Comparison of ENCODE assay signal across 8 mouse cellular contexts in the genomic region with DNA sequence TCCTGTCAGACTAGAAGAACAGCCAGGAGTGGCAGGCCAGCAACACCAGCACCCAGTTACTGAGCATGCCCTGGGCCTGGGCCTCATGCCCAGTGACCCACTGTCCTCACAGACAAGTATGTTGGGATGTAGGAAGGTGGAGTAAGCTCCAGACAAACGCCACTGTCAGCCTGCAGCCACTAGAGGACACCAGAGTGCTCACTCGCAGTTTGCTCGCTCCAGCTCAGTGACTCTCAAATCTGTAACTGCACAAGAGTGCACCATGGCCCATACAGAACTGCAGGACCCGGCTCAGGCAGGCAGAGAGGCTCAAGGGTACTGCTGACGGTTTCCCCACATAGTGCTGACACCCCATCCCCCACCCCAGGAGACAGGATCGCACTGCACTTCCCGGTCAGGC. TPM values are rescaled to one million over a fixed set of nuclear protein-coding genes. Genes with fewer than 3 reads are reported as not detected.
DNase-seq lines count a peak whose midpoint lies in the region; ATAC-seq and TF ChIP-seq lines count a peak whose summit lies in the region.

No protein-coding gene starts in this region.

- no peak overlapping the region for H3K4me2 ChIP-seq in neural tube, embryonic 15.5 days
- no peak overlapping the region for H3K4me2 ChIP-seq in hindbrain, embryonic 14.5 days (replicated peaks)

- TF ChIP-seq CTCF in cortical plate, adult 2 months (IDR thresholded peaks at IDR 0.05; ENCODE audit: extremely low read depth, insufficient read depth, low read length) = peak; percentile 85

- no peak for TF ChIP-seq POLR2A in cortical plate, adult 2 months (IDR thresholded peaks at IDR 0.05; ENCODE audit: extremely low read depth, insufficient read depth, low read length)

- H3K27ac ChIP-seq in neural tube, embryonic 15.5 days (replicated peaks) = no peak overlapping the region
- H3K27ac ChIP-seq in cortical plate, adult 2 months (ENCODE audit: insufficient read depth, low read length) = no peak overlapping the region
- H3K27ac ChIP-seq in hindbrain, embryonic 14.5 days = no peak overlapping the region

- peaks cover 56% of the 10 kb centered on the region for H3K36me3 ChIP-seq in neural tube, embryonic 15.5 days
- peaks cover 71% of the 10 kb centered on the region for H3K36me3 ChIP-seq in hindbrain, embryonic 14.5 days (replicated peaks; ENCODE audit: control insufficient read depth, insufficient read depth)

- H3K4me1 ChIP-seq in neural tube, embryonic 15.5 days = peaks cover 10% of the 10 kb centered on the region
- no peaks in the 10 kb centered on the region for H3K4me1 ChIP-seq in cortical plate, adult 2 months (ENCODE audit: control insufficient read depth, insufficient read depth, low read length)
- 0 out of 2 replicates have a peak, but pooled peaks cover 4% of the 10 kb centered on the region for H3K4me1 ChIP-seq in hindbrain, embryonic 14.5 days (replicated peaks; ENCODE audit: control insufficient read depth, insufficient read depth, low read length)

- no peak for ATAC-seq in neural tube, embryonic 15.5 days (ENCODE audit: low FRiP score)
- ATAC-seq in hindbrain, embryonic 14.5 days (ENCODE audit: low FRiP score) = no peak

- WGBS in neural tube, embryonic 15.5 days = 52% methylated on average over 7 of the region's 7 CpGs
- 49% methylated on average over 7 of the region's 7 CpGs for WGBS in hindbrain, embryonic 14.5 days

- no peak overlapping the region for H3K9ac ChIP-seq in neural tube, embryonic 15.5 days (replicated peaks)
- no peak overlapping the region for H3K9ac ChIP-seq in hindbrain, embryonic 14.5 days

- no peaks in the 10 kb centered on the region for H3K27me3 ChIP-seq in neural tube, embryonic 15.5 days (replicated peaks)
- no peaks in the 10 kb centered on the region for H3K27me3 ChIP-seq in hindbrain, embryonic 14.5 days (ENCODE audit: control insufficient read depth, insufficient read depth, low read length)

- H3K4me3 ChIP-seq in neural tube, embryonic 15.5 days (replicated peaks) = no peak overlapping the region
- no peak overlapping the region for H3K4me3 ChIP-seq in cortical plate, adult 2 months (ENCODE audit: insufficient read depth, low read length)
- no peak overlapping the region for H3K4me3 ChIP-seq in hindbrain, embryonic 14.5 days (replicated peaks; ENCODE audit: low read length)

- H3K9me3 ChIP-seq in neural tube, embryonic 15.5 days (replicated peaks) = no peaks in the 10 kb centered on the region
- no peaks in the 10 kb centered on the region for H3K9me3 ChIP-seq in hindbrain, embryonic 14.5 days (ENCODE audit: control insufficient read depth, low read length)

- DNase-seq in adrenal gland, postnatal 14 days = peak; percentile 55
- DNase-seq in adrenal gland, adult 18-20 months (ENCODE audit: low spot score in 2 of 2) = no peak
- DNase-seq in neural tube, embryonic 10.5 days (ENCODE audit: extremely low spot score, low spot score) = peak; percentile 22
- peak; percentile 64 for DNase-seq in hindbrain, embryonic 14.5 days (ENCODE audit: low spot score)
- peak; percentile 31 to 44 for DNase-seq in lung, postnatal 4 days
- no peak for DNase-seq in thymus, postnatal 10 days (ENCODE audit: low spot score in 2 of 2)

RNA-seq across cellular contexts. Expression of gene Suds3, which starts 21.5 kb away (rescaled TPM):
- total RNA-seq in adrenal gland, postnatal 14 days (2021) = 88.4 and 109 TPM in 2 replicates
- total RNA-seq in adrenal gland, adult 18-20 months (2021) = 100 to 1,000 TPM; 103 to 120 TPM
- polyA plus RNA-seq in neural tube, embryonic 15.5 days (2015; fragmentation: Nextera tagmentation; extraction: Ambion mirVana) = 79.4 and 81.9 TPM in 2 replicates
- 110 and 129 TPM in 2 replicates for polyA plus RNA-seq in cortical plate, adult 2 months (2012; rRNA removed)
- 52.8 and 58.4 TPM in 2 replicates for polyA plus RNA-seq in hindbrain, embryonic 14.5 days (2014; fragmentation: Nextera tagmentation; extraction: Ambion mirVana)

RNA-seq across cellular contexts. Expression of gene Taok3, which starts 25.5 kb away (rescaled TPM):
- total RNA-seq in adrenal gland, postnatal 14 days (2021) = 29.8 and 35.4 TPM in 2 replicates
- total RNA-seq in adrenal gland, adult 18-20 months (2021) = 10 to 100 TPM; 33.0 to 35.9 TPM
- 63.8 and 67.1 TPM in 2 replicates for polyA plus RNA-seq in neural tube, embryonic 15.5 days (2015; fragmentation: Nextera tagmentation; extraction: Ambion mirVana)
- polyA plus RNA-seq in cortical plate, adult 2 months (2012; rRNA removed) = 40.6 and 45.7 TPM in 2 replicates
- polyA plus RNA-seq in hindbrain, embryonic 14.5 days (2014; fragmentation: Nextera tagmentation; extraction: Ambion mirVana) = 50.4 and 62.3 TPM in 2 replicates

Comparison
In these comparisons a context has a peak if more than half of its experiments do, and no peak if none do; other contexts are left out.
1. DNase-seq: peak in adrenal gland, postnatal 14 days (single experiment), neural tube, embryonic 10.5 days (single experiment), hindbrain, embryonic 14.5 days (single experiment) and lung, postnatal 4 days (2 of 2); none in adrenal gland, adult 18-20 months (0 of 2) and thymus, postnatal 10 days (0 of 2).